Comparison of ENCODE assay signal across 31 mouse cellular contexts in genomic region chr12:5781276-5781675, GRCm38 (mm10).
DNase-seq lines count a peak whose midpoint lies in the region; ATAC-seq and TF ChIP-seq lines count a peak whose summit lies in the region.
"Had no signal": no experiment of that assay in that cellular context is flagged by ENCODE, and none has a peak within 500 bp of the region (broad histone marks: within the 10 kb centered on the region; RNA-seq: fewer than 3 reads in every experiment).

No protein-coding gene starts in this region.

- ATAC-seq in embryonic facial prominence, embryonic 14.5 days (ENCODE audit: low read depth) = no peak
- 0 out of 2 replicates have a peak, but pooled peaks have one; percentile 19 for ATAC-seq in kidney, embryonic 16.5 days (ENCODE audit: low FRiP score, low TSS enrichment)
- 0 out of 2 replicates have a peak, but pooled peaks have one; percentile 11 for ATAC-seq in midbrain, embryonic 16.5 days
- no peak for ATAC-seq in stomach, postnatal 0 days (ENCODE audit: low FRiP score, low TSS enrichment)
- ATAC-seq: activated CD4-positive, CD25-positive, alpha-beta regulatory T cell, adult 4 months; CD4-positive, CD25-positive, alpha-beta regulatory T cell, adult 4 months; forebrain, embryonic 14.5 days; forebrain, embryonic 16.5 days; Patski had no signal

- no peak for TF ChIP-seq EP300 in stomach, postnatal 0 days (optimal IDR thresholded peaks at IDR 0.05)

- H3K36me3 ChIP-seq in embryonic facial prominence, embryonic 14.5 days (ENCODE audit: control insufficient read depth, insufficient read depth, low read length) = no peaks in the 10 kb centered on the region
- H3K36me3 ChIP-seq in embryonic facial prominence, embryonic 10.5 days (replicated peaks) = no peaks in the 10 kb centered on the region
- no peaks in the 10 kb centered on the region for H3K36me3 ChIP-seq in kidney, embryonic 16.5 days (ENCODE audit: insufficient read depth, low read length)
- H3K36me3 ChIP-seq in midbrain, embryonic 16.5 days (ENCODE audit: control insufficient read depth, insufficient read depth, low read length) = no peaks in the 10 kb centered on the region
- H3K36me3 ChIP-seq in midbrain, embryonic 10.5 days = no peaks in the 10 kb centered on the region
- no peaks in the 10 kb centered on the region for H3K36me3 ChIP-seq in stomach, postnatal 0 days (ENCODE audit: control insufficient read depth, insufficient read depth, low read length)
- H3K36me3 ChIP-seq: embryonic facial prominence, embryonic 12.5 days; embryonic facial prominence, embryonic 15.5 days; forebrain, embryonic 10.5 days; forebrain, embryonic 12.5 days; G1E had no signal

- H3K27ac ChIP-seq in embryonic facial prominence, embryonic 14.5 days (replicated peaks; ENCODE audit: low read depth, low read length) = no peak overlapping the region
- no peak overlapping the region for H3K27ac ChIP-seq in embryonic facial prominence, embryonic 10.5 days (replicated peaks)
- H3K27ac ChIP-seq in kidney, embryonic 16.5 days (ENCODE audit: low read length) = no peak overlapping the region
- no peak overlapping the region for H3K27ac ChIP-seq in midbrain, embryonic 16.5 days (ENCODE audit: low read length)
- H3K27ac ChIP-seq in midbrain, embryonic 10.5 days (replicated peaks) = no peak overlapping the region
- no peak overlapping the region for H3K27ac ChIP-seq in stomach, postnatal 0 days (replicated peaks)
- H3K27ac ChIP-seq: embryonic facial prominence, embryonic 12.5 days; embryonic facial prominence, embryonic 15.5 days; forebrain, embryonic 10.5 days; forebrain, embryonic 12.5 days had no signal

- no peaks in the 10 kb centered on the region for H3K4me1 ChIP-seq in embryonic facial prominence, embryonic 14.5 days (ENCODE audit: control insufficient read depth, insufficient read depth, low read length)
- 0 out of 2 replicates have a peak, but pooled peaks cover 2% of the 10 kb centered on the region for H3K4me1 ChIP-seq in embryonic facial prominence, embryonic 10.5 days
- H3K4me1 ChIP-seq in kidney, embryonic 16.5 days (ENCODE audit: insufficient read depth, low read length) = no peaks in the 10 kb centered on the region
- H3K4me1 ChIP-seq in midbrain, embryonic 16.5 days (ENCODE audit: control insufficient read depth, insufficient read depth, low read length) = peaks cover 5% of the 10 kb centered on the region; the same call in 1 of the 2 replicates
- no peaks in the 10 kb centered on the region for H3K4me1 ChIP-seq in midbrain, embryonic 10.5 days
- no peaks in the 10 kb centered on the region for H3K4me1 ChIP-seq in stomach, postnatal 0 days (replicated peaks; ENCODE audit: control insufficient read depth, insufficient read depth)

- peak; percentile 31 for DNase-seq in embryonic facial prominence, embryonic 14.5 days (ENCODE audit: low spot score)
- DNase-seq in embryonic facial prominence, embryonic 10.5 days (ENCODE audit: low spot score) = no peak
- no peak for DNase-seq in kidney, postnatal 36 days
- DNase-seq in midbrain, embryonic 10.5 days (ENCODE audit: low spot score) = no peak
- DNase-seq in stomach, postnatal 0 days (ENCODE audit: low spot score) = peak; percentile 5
- DNase-seq in urinary bladder, adult 2 months (ENCODE audit: low spot score) = no peak
- DNase-seq: adrenal gland, adult 8-10 months; adrenal gland, postnatal 14 days; adrenal gland, postnatal 36 days; B cell, adult 2 months; cerebellum, adult 11 months; cerebellum, adult 18-20 months; cerebellum, adult 8-10 months; cerebellum, adult 9-11 months; cerebellum, postnatal 14 days; cerebellum, postnatal 36 days; embryo, embryonic 11 days had no signal

- 41% methylated on average over 3 of the region's 3 CpGs for WGBS in embryonic facial prominence, embryonic 14.5 days
- 56% methylated on average over 3 of the region's 3 CpGs for WGBS in embryonic facial prominence, embryonic 10.5 days
- WGBS in kidney, embryonic 16.5 days = 24% methylated on average over 3 of the region's 3 CpGs
- 27% methylated on average over 3 of the region's 3 CpGs for WGBS in midbrain, embryonic 16.5 days
- WGBS in midbrain, embryonic 10.5 days = 71% methylated on average over 3 of the region's 3 CpGs
- WGBS in stomach, postnatal 0 days = 70% methylated on average over 3 of the region's 3 CpGs

- H3K9ac ChIP-seq in embryonic facial prominence, embryonic 14.5 days (ENCODE audit: low read depth, low read length) = no peak overlapping the region
- H3K9ac ChIP-seq in kidney, embryonic 16.5 days (replicated peaks; ENCODE audit: low read length) = no peak overlapping the region
- no peak overlapping the region for H3K9ac ChIP-seq in midbrain, embryonic 16.5 days (ENCODE audit: low read depth, low read length)
- H3K9ac ChIP-seq in stomach, postnatal 0 days (ENCODE audit: low read length) = no peak overlapping the region
- H3K9ac ChIP-seq: embryonic facial prominence, embryonic 12.5 days; embryonic facial prominence, embryonic 15.5 days; forebrain, embryonic 12.5 days had no signal

- TF ChIP-seq CTCF in stomach, postnatal 0 days (IDR thresholded peaks at IDR 0.05; ENCODE audit: low read depth) = no peak

- H3K27me3 ChIP-seq in embryonic facial prominence, embryonic 14.5 days (replicated peaks; ENCODE audit: control insufficient read depth, insufficient read depth, low read length) = no peaks in the 10 kb centered on the region
- no peaks in the 10 kb centered on the region for H3K27me3 ChIP-seq in embryonic facial prominence, embryonic 10.5 days (replicated peaks; ENCODE audit: low read depth, poor library complexity, severe bottlenecking)
- no peaks in the 10 kb centered on the region for H3K27me3 ChIP-seq in kidney, embryonic 16.5 days (ENCODE audit: insufficient read depth, low read length)
- no peaks in the 10 kb centered on the region for H3K27me3 ChIP-seq in midbrain, embryonic 16.5 days (ENCODE audit: control insufficient read depth, insufficient read depth, low read depth, low read length)
- H3K27me3 ChIP-seq in midbrain, embryonic 10.5 days (ENCODE audit: low read depth, poor library complexity, severe bottlenecking) = no peaks in the 10 kb centered on the region
- no peaks in the 10 kb centered on the region for H3K27me3 ChIP-seq in stomach, postnatal 0 days (ENCODE audit: control insufficient read depth, insufficient read depth, low read length)
- H3K27me3 ChIP-seq: CH12.LX; embryonic facial prominence, embryonic 12.5 days; embryonic facial prominence, embryonic 15.5 days; forebrain, embryonic 12.5 days; Patski had no signal

- H3K9me3 ChIP-seq in embryonic facial prominence, embryonic 14.5 days (ENCODE audit: control insufficient read depth, low read length) = no peaks in the 10 kb centered on the region
- H3K9me3 ChIP-seq in embryonic facial prominence, embryonic 10.5 days = no peaks in the 10 kb centered on the region
- no peaks in the 10 kb centered on the region for H3K9me3 ChIP-seq in kidney, embryonic 16.5 days (ENCODE audit: low read length)
- H3K9me3 ChIP-seq in midbrain, embryonic 16.5 days (replicated peaks; ENCODE audit: control insufficient read depth, low read length, poor library complexity, severe bottlenecking) = no peaks in the 10 kb centered on the region
- no peaks in the 10 kb centered on the region for H3K9me3 ChIP-seq in midbrain, embryonic 10.5 days (replicated peaks)
- H3K9me3 ChIP-seq in stomach, postnatal 0 days (ENCODE audit: control insufficient read depth, low read length) = no peaks in the 10 kb centered on the region
- H3K9me3 ChIP-seq: embryonic facial prominence, embryonic 12.5 days; embryonic facial prominence, embryonic 15.5 days; forebrain, embryonic 10.5 days; forebrain, embryonic 12.5 days had no signal

- no peak overlapping the region for H3K4me2 ChIP-seq in embryonic facial prominence, embryonic 14.5 days (ENCODE audit: low read depth, low read length)
- no peak overlapping the region for H3K4me2 ChIP-seq in kidney, embryonic 16.5 days (replicated peaks; ENCODE audit: low read depth, low read length)
- H3K4me2 ChIP-seq in midbrain, embryonic 16.5 days (ENCODE audit: low read length) = no peak overlapping the region
- no peak overlapping the region for H3K4me2 ChIP-seq in stomach, postnatal 0 days (replicated peaks; ENCODE audit: low read depth)
- H3K4me2 ChIP-seq: embryonic facial prominence, embryonic 12.5 days; embryonic facial prominence, embryonic 15.5 days; forebrain, embryonic 12.5 days had no signal

- no peak overlapping the region for H3K4me3 ChIP-seq in embryonic facial prominence, embryonic 14.5 days (ENCODE audit: low read depth, low read length)
- no peak overlapping the region for H3K4me3 ChIP-seq in embryonic facial prominence, embryonic 10.5 days
- no peak overlapping the region for H3K4me3 ChIP-seq in kidney, embryonic 16.5 days (ENCODE audit: low read length)
- no peak overlapping the region for H3K4me3 ChIP-seq in midbrain, embryonic 16.5 days (ENCODE audit: low read depth, low read length)
- H3K4me3 ChIP-seq in midbrain, embryonic 10.5 days = no peak overlapping the region
- no peak overlapping the region for H3K4me3 ChIP-seq in stomach, postnatal 0 days (ENCODE audit: low read depth, low read length)
- H3K4me3 ChIP-seq: embryonic facial prominence, embryonic 12.5 days; embryonic facial prominence, embryonic 15.5 days; erythroblast, embryonic 14.5 days; forebrain, embryonic 10.5 days; forebrain, embryonic 12.5 days had no signal

Comparison
In these comparisons a context has a peak if more than half of its experiments do, and no peak if none do; other contexts are left out.
1. DNase-seq: peak in embryonic facial prominence, embryonic 14.5 days (single experiment) and stomach, postnatal 0 days (single experiment); none in embryonic facial prominence, embryonic 10.5 days (single experiment), kidney, postnatal 36 days (0 of 2), midbrain, embryonic 10.5 days (single experiment) and urinary bladder, adult 2 months (single experiment).
2. ATAC-seq: peak in kidney, embryonic 16.5 days (single experiment) and midbrain, embryonic 16.5 days (single experiment); none in embryonic facial prominence, embryonic 14.5 days (single experiment) and stomach, postnatal 0 days (single experiment).